Mouse (Mus musculus): ENCODE data around the gene Smim15.

The Smim15 gene

GRCm38 (mm10) chr13:108062900-108063299 is 18.7 kb downstream of the Smim15 start:
- no peak for DNase-seq (ENCODE audit: low read depth, low spot score)

GRCm38 (mm10) chr13:108063374-108064134 is 19.3 kb downstream of the Smim15 start:
- no peak for DNase-seq (ENCODE audit: low read depth, low spot score)

- DNase-seq (ENCODE audit: low read depth, low spot score): no peak
Measured at GRCm38 (mm10) chr13:108064331-108064730, 20.1 kb downstream of the Smim15 start.

GRCm38 (mm10) chr13:108066021-108066420 is 21.8 kb downstream of the Smim15 start:
- no peak for DNase-seq (ENCODE audit: low read depth, low spot score)

- DNase-seq (ENCODE audit: low read depth, low spot score): no peak
Measured at GRCm38 (mm10) chr13:108069151-108069550, 24.9 kb downstream of the Smim15 start.

- no peak for DNase-seq (ENCODE audit: low read depth, low spot score)
Measured at GRCm38 (mm10) chr13:108070171-108070570, 25.9 kb downstream of the Smim15 start.

- DNase-seq (ENCODE audit: low read depth, low spot score): peak; percentile 75
Measured at GRCm38 (mm10) chr13:108077476-108077875, 33.2 kb downstream of the Smim15 start.

- DNase-seq (ENCODE audit: low read depth, low spot score): no peak
Measured at GRCm38 (mm10) chr13:108077901-108078300, 33.7 kb downstream of the Smim15 start.

GRCm38 (mm10) chr13:108084086-108084485 is 39.8 kb downstream of the Smim15 start:
- DNase-seq (ENCODE audit: low read depth, low spot score): peak; percentile 70

- peak; percentile 25 for DNase-seq (ENCODE audit: low read depth, low spot score)
Measured at GRCm38 (mm10) chr13:108086036-108086435, 41.8 kb downstream of the Smim15 start.

GRCm38 (mm10) chr13:108086724-108087123 is 42.5 kb downstream of the Smim15 start:
- DNase-seq (ENCODE audit: low read depth, low spot score): no peak

- no peak for DNase-seq (ENCODE audit: low read depth, low spot score)
Measured at GRCm38 (mm10) chr13:108092290-108092689, 48.0 kb downstream of the Smim15 start.

GRCm38 (mm10) chr13:108094681-108095080 is 50.4 kb downstream of the Smim15 start:
- no peak for DNase-seq (ENCODE audit: low read depth, low spot score)

- peak; percentile 95 for DNase-seq (ENCODE audit: low read depth, low spot score)
Measured at GRCm38 (mm10) chr13:108095617-108096016, 51.4 kb downstream of the Smim15 start.

GRCm38 (mm10) chr13:108096446-108096845 is 52.2 kb downstream of the Smim15 start:
- DNase-seq (ENCODE audit: low read depth, low spot score): no peak
